Mouse (Mus musculus): Measurements from ENCODE around the gene Atat1.
A peak's percentile ranks its signal among the peaks of the same experiment; 100 is the strongest.

Atat1 gene

GRCm38 (mm10) chr17:35917463-35918251, 7.8 kb upstream of the Atat1 start:
- peak in 1 of 2 experiments; percentile 62 for DNase-seq (ENCODE audit: low spot score in 2 of 2)

GRCm38 (mm10) chr17:35917143-35917462, 7.2 kb upstream of the Atat1 start:
- DNase-seq (ENCODE audit: low spot score in 2 of 2): peak in 1 of 2 experiments; percentile 37

GRCm38 (mm10) chr17:35916297-35917142, 6.6 kb upstream of the Atat1 start, which contains the start of the genes Mrps18b and Ppp1r10:
Gene Mrps18b, minus strand, starts transcription at chr17:35916389.
Gene Ppp1r10, plus strand, starts transcription at chr17:35916434.
- DNase-seq (ENCODE audit: low spot score in 2 of 2): peak; percentile 99

- no peak for DNase-seq (ENCODE audit: low spot score in 2 of 2)
Measured at GRCm38 (mm10) chr17:35915538-35916296, 5.8 kb upstream of the Atat1 start.

GRCm38 (mm10) chr17:35914975-35915374, 5.1 kb upstream of the Atat1 start:
- no peak for DNase-seq (ENCODE audit: low spot score in 2 of 2)

- no peak for DNase-seq (ENCODE audit: low spot score in 2 of 2)
Measured at GRCm38 (mm10) chr17:35909186-35909918, 523 bp downstream of the Atat1 start.

GRCm38 (mm10) chr17:35907609-35908008, 2.3 kb downstream of the Atat1 start:
- DNase-seq (ENCODE audit: low spot score in 2 of 2): no peak

- DNase-seq (ENCODE audit: low spot score in 2 of 2): no peak
Measured at GRCm38 (mm10) chr17:35905587-35905986, 4.3 kb downstream of the Atat1 start.

GRCm38 (mm10) chr17:35903992-35904355, 5.9 kb downstream of the Atat1 start:
- no peak for DNase-seq (ENCODE audit: low spot score in 2 of 2)

- DNase-seq (ENCODE audit: low spot score in 2 of 2): no peak
Measured at GRCm38 (mm10) chr17:35903343-35903991, 6.4 kb downstream of the Atat1 start.

GRCm38 (mm10) chr17:35900636-35901035, 9.2 kb downstream of the Atat1 start:
- DNase-seq (ENCODE audit: low spot score in 2 of 2): no peak

GRCm38 (mm10) chr17:35897644-35898573, 12.0 kb downstream of the Atat1 start:
- no peak for DNase-seq (ENCODE audit: low spot score in 2 of 2)

- DNase-seq (ENCODE audit: low spot score in 2 of 2): peak in 1 of 2 experiments; percentile 89
Measured at GRCm38 (mm10) chr17:35896781-35897643, 12.9 kb downstream of the Atat1 start, which contains the start of gene 2310061I04Rik. Gene 2310061I04Rik, minus strand, starts transcription at chr17:35897431.

- no peak for DNase-seq (ENCODE audit: low spot score in 2 of 2)
Measured at GRCm38 (mm10) chr17:35887725-35888124, 22.1 kb downstream of the Atat1 start.

GRCm38 (mm10) chr17:35883777-35884176, 26.1 kb downstream of the Atat1 start:
- no peak for DNase-seq (ENCODE audit: low spot score in 2 of 2)

GRCm38 (mm10) chr17:35882924-35883323, 27.0 kb downstream of the Atat1 start:
- DNase-seq (ENCODE audit: low spot score in 2 of 2): no peak

GRCm38 (mm10) chr17:35879245-35880057, 30.4 kb downstream of the Atat1 start, which contains the start of gene Dhx16:
Gene Dhx16, plus strand, starts transcription at chr17:35879819.
- DNase-seq (ENCODE audit: low spot score in 2 of 2): peak; percentile 84 to 96

- peak in 1 of 2 experiments; percentile 64 for DNase-seq (ENCODE audit: low spot score in 2 of 2)
Measured at GRCm38 (mm10) chr17:35874721-35875120, 35.2 kb downstream of the Atat1 start.

Data from left cerebral cortex, adult 9 months (tissue).